Mouse (Mus musculus): ENCODE data around the gene Tlx1. TPM values are rescaled to one million over a fixed set of nuclear protein-coding genes. Genes with fewer than 3 reads are reported as not detected.

Tlx1 gene
- 3.0 and 5.1 TPM in 2 replicates for polyA plus RNA-seq (2015; fragmentation: Nextera tagmentation; extraction: Ambion mirVana)

DNA sequence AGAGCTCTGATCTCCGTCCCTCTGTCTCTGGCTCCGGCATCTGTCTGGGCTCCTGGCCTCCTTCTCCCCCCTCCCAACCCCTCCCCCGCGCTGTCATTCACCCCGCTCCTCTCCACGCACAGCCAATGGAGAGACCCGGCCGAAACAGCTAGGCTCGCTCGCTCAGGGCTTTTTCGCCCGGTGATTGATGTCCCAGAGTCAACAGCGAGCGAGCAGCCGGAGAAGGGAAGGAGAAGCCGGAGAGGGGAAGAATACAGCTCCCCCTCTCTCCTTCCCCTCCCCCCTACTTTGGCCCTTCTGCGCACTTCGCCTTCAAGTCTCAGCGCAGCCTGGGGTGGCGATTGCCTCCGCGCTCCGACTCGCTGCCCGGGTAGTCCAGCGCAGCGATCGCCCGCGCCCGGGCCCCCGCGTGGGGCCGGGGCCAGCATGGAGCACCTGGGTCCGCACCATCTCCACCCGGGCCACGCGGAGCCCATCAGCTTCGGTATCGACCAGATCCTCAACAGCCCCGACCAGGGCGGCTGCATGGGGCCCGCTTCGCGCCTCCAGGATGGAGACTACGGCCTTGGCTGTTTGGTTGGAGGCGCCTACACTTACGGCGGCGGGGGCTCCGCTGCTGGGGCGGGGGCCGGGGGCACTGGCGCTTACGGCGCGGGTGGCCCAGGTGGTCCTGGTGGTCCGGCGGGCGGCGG is at the start of gene Tlx1:
Tlx1 (plus strand) TSS at position 191 of the 692 bp plus-strand sequence.
- Histone ChIP-seq H3K27ac (peak within 1 kb of the TSS; percentile 48; the same call in 1 of the 2 replicates), H3K4me2 (peak within 1 kb of the TSS; percentile 48), H3K9me3 (no peaks in the 10 kb centered on the region), H3K27me3 (peaks cover 97% of the 10 kb centered on the region), H3K4me3 (peak within 1 kb of the TSS; percentile 32), H3K36me3 (no peaks in the 10 kb centered on the region), H3K4me1 (replicated peaks) (peaks cover 17% of the 10 kb centered on the region), H3K9ac (peak within 1 kb of the TSS; percentile 55)
- under 1% methylated on average over 56 of the region's 61 CpGs for WGBS
- ATAC-seq (ENCODE audit: low FRiP score): peak; percentile 57; the same call in 1 of the 2 replicates

DNA sequence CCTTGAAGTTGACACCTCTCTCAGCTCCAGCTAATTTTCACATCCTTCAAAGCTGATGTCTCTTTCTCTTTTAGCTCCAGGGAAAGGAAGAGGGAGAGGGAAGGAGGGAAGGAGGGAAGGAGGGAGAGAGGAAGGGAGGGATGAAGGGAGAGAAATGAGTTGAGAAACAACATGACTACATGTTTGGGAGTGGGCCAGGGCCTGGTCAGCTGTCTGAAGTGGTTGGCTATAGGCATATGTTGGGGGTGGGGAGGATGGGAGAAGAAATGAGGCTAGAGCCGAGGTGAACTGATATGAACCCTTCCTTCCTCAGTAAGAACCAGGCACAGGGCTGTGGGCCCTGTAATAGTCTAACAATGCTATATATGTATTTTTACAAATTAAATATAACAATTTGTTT is 44.9 kb upstream of the Tlx1 start:
- Histone ChIP-seq H3K4me1 (replicated peaks) (peaks cover 24% of the 10 kb centered on the region), H3K4me3 (no peak overlapping the region), H3K27me3 (peaks cover 72% of the 10 kb centered on the region), H3K9ac (no peak overlapping the region), H3K36me3 (no peaks in the 10 kb centered on the region), H3K4me2 (no peak overlapping the region), H3K27ac (no peak overlapping the region), H3K9me3 (no peaks in the 10 kb centered on the region)
- no peak for ATAC-seq (ENCODE audit: low FRiP score)
- WGBS: 43% methylated on average over 1 of the region's 1 CpGs

DNA sequence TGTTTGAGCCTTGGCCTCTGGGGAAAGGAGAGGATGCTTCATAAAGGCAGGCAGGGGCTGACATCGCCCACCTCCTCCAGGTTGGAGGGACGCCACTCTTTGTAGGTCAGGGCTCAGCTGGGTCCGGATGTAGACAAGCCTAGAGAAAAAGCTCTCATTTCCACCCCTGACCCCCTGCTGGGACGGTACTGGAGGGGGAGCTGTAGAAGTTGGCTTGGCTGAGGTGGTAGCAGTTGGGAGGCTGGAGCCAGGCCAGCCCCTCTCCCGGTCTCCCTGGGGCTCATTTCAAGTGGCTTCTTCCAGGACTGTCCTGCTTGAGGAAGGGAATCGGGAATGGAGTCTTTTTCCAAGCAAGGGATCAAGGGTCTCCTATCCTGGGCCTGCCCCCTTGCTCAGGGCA is 43.8 kb upstream of the Tlx1 start:
- ATAC-seq (ENCODE audit: low FRiP score): no peak
- H3K27me3 ChIP-seq: peaks cover 64% of the 10 kb centered on the region
- H3K4me3 ChIP-seq: no peak overlapping the region
- H3K27ac ChIP-seq: no peak overlapping the region
- H3K9me3 ChIP-seq: no peaks in the 10 kb centered on the region
- WGBS: 47% methylated on average over 6 of the region's 6 CpGs
- H3K9ac ChIP-seq: no peak overlapping the region
- no peak overlapping the region for H3K4me2 ChIP-seq
- no peaks in the 10 kb centered on the region for H3K36me3 ChIP-seq
- H3K4me1 ChIP-seq (replicated peaks): peaks cover 24% of the 10 kb centered on the region

DNA sequence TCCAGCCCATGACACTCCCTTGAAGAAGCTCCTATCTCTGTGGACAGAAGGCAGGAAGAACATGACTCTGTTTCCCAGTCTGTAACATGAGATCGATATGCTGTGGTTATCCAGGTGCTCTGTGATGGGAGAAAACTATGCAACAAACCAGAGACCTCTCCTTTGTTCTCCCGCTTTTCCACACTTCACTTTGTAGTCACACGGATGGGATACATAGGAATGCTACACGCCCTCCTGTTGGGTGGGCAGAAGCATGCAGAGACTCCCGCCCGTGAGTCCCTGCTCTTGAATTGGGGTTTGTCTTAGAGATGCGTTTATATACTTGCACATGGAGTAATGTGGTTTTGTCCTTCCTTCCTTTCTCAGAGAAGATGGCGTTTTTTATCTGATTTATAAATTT is 39.8 kb upstream of the Tlx1 start:
- 81% methylated on average over 8 of the region's 8 CpGs for WGBS
- Histone ChIP-seq H3K4me2 (no peak overlapping the region), H3K27me3 (peaks cover 52% of the 10 kb centered on the region), H3K9me3 (no peaks in the 10 kb centered on the region), H3K9ac (no peak overlapping the region), H3K4me1 (replicated peaks) (peaks cover 10% of the 10 kb centered on the region), H3K36me3 (no peaks in the 10 kb centered on the region), H3K27ac (no peak overlapping the region), H3K4me3 (no peak overlapping the region)
- no peak for ATAC-seq (ENCODE audit: low FRiP score)

DNA sequence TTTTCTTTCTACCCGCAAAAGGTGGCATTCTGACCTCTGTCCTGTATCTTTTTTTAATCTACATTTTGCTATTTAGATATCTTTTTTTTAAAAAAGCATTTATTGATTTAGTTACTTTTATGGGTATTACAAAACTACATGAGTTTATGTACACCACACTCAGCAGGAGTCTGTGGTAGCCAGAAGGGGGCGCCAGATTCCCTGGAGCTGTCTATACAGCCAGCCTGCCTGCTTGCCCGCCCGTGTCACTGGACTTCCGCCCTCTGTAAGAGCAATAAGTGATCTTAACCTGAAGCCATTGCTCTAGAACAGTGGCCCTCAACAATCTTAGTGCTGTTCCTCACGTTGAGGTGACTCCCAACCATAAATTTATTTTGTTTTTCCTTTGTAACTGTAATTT is 38.0 kb upstream of the Tlx1 start:
- no peak for ATAC-seq (ENCODE audit: low FRiP score)
- Histone ChIP-seq H3K36me3 (no peaks in the 10 kb centered on the region), H3K27me3 (peaks cover 45% of the 10 kb centered on the region), H3K4me1 (replicated peaks) (peaks cover 13% of the 10 kb centered on the region), H3K4me2 (no peak overlapping the region), H3K4me3 (no peak overlapping the region), H3K9ac (no peak overlapping the region), H3K9me3 (no peaks in the 10 kb centered on the region), H3K27ac (no peak overlapping the region)
- 84% methylated on average over 6 of the region's 6 CpGs for WGBS

DNA sequence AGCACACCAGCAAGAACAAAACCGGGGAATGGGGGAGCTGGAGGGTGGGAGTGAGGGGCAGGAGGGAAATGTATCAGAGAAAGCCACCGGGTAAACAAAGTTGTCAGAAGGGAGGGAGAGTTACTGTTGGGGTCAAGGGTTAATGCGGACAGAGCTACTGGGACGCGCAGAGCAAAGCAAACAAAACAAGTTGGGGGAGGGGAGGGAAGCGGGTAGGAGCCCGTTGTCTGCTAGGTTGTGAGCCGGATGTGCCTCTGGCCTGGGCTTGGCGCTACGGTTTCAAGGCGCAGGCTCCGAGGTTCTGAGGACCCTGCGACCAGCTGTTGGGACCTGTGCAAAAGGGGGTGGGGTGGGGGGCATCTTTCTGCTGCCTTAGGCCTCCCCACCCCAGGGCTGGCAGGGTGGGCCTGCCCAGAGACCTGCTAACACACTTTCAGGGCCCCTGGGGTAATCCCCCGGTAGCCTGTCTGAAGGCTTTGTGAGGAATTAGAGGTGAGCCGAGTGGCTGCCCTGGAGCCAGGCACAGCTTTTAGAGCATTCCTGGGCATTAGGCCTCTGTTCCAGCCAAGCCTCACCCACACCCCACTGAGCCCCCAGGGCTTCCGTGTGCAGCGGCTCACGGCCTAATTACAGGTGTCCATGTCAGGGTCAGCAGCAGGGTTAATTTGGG is 36.6 kb upstream of the Tlx1 start:
- Histone ChIP-seq H3K9ac (peak overlapping the region; percentile 46; the same call in 1 of the 2 replicates), H3K4me1 (replicated peaks) (peaks cover 13% of the 10 kb centered on the region), H3K36me3 (no peaks in the 10 kb centered on the region), H3K27ac (no peak overlapping the region), H3K9me3 (no peaks in the 10 kb centered on the region), H3K4me2 (no peak overlapping the region; the same call in 1 of the 2 replicates), H3K4me3 (no peak overlapping the region), H3K27me3 (peaks cover 53% of the 10 kb centered on the region)
- ATAC-seq (ENCODE audit: low FRiP score): no peak
- WGBS: 3% methylated on average over 16 of the region's 18 CpGs

DNA sequence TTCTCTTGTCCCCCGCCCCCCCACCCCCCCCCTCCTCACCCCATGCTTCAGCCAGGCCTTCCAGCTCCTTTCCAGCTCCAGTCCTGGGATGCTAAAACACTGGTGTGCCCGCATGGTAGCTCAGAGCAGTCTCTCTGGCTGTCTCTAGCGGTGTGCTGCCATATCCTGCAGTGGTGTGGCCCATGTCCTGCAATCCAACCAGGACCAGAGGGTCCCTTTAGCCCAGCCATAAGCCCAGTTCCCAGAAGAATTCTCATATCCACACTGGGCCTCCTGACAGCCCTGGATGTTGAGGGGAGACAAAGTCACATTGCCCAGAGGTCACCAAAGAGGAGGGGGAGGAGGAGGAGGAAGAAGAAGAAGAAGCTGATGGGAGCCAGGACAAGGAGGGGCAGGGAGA is 35.7 kb upstream of the Tlx1 start:
- H3K36me3 ChIP-seq: no peaks in the 10 kb centered on the region
- WGBS: 51% methylated on average over 3 of the region's 3 CpGs
- no peaks in the 10 kb centered on the region for H3K9me3 ChIP-seq
- no peak overlapping the region for H3K4me3 ChIP-seq
- H3K27ac ChIP-seq: no peak overlapping the region
- H3K4me2 ChIP-seq: no peak overlapping the region
- ATAC-seq (ENCODE audit: low FRiP score): no peak
- peaks cover 13% of the 10 kb centered on the region for H3K4me1 ChIP-seq (replicated peaks)
- H3K27me3 ChIP-seq: peaks cover 55% of the 10 kb centered on the region
- H3K9ac ChIP-seq: no peak overlapping the region

DNA sequence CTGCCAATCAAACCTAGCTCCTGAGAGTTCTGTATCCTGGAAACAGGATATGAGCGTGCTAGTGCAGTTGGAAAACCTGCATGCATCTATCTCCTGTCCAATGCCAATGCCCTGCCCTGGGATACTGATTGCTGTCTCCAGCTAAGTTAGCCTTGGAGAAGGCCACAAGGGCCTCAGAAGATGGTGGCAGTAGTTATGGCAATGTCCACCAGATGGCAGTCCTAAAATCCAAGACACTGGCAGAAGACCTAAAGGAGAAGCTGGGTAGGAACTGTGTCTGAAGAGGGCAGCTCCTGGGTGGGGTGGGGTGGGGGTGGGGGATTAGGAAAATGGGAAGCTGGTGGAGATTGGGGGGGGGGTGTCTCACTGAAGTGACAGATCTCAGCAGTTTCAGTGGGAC is 33.7 kb upstream of the Tlx1 start:
- 73% methylated on average over 1 of the region's 1 CpGs for WGBS
- Histone ChIP-seq H3K27ac (no peak overlapping the region), H3K4me3 (no peak overlapping the region), H3K4me1 (replicated peaks) (peaks cover 13% of the 10 kb centered on the region), H3K9me3 (no peaks in the 10 kb centered on the region), H3K9ac (no peak overlapping the region), H3K27me3 (peaks cover 61% of the 10 kb centered on the region), H3K4me2 (no peak overlapping the region), H3K36me3 (no peaks in the 10 kb centered on the region)
- no peak for ATAC-seq (ENCODE audit: low FRiP score)

DNA sequence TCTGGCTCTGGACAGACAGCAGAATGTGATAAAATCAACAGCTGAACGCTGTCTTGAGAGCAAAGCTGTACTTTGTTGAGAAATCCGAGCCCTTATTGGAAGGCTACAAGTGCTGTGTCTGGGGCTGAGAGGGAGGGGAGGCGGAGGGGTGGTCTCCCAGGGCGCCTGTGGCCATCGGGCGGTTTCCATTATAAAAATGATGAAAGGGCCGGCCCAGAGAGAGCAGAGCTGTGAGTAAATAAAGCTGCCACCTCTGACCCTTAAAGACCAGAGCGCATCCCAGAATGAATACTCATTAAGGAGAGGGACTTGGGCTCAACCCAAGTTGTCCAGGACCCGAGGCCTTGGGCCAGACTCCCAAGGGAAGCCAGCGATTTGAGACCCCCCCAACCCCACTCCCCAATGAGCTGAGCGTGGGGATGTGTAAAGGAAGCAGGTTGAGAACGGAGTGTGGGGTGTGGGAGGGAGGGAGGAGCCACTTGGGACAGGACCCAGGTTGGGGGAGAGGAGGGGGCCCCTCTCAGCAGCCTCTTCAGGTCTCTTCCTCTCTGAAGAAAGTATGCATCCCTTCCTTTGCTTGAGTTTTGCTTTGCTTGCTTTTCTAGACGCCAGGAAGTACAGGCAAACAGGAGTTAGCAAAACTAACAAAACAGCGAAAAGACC is 18.4 kb upstream of the Tlx1 start:
- no peak for ATAC-seq (ENCODE audit: low FRiP score)
- Histone ChIP-seq H3K4me2 (no peak overlapping the region), H3K27ac (no peak overlapping the region), H3K27me3 (peaks cover 93% of the 10 kb centered on the region), H3K9ac (no peak overlapping the region), H3K36me3 (no peaks in the 10 kb centered on the region), H3K4me3 (no peak overlapping the region), H3K4me1 (replicated peaks) (peaks cover 4% of the 10 kb centered on the region; the same call in 1 of the 2 replicates), H3K9me3 (no peaks in the 10 kb centered on the region)
- 20% methylated on average over 14 of the region's 14 CpGs for WGBS

DNA sequence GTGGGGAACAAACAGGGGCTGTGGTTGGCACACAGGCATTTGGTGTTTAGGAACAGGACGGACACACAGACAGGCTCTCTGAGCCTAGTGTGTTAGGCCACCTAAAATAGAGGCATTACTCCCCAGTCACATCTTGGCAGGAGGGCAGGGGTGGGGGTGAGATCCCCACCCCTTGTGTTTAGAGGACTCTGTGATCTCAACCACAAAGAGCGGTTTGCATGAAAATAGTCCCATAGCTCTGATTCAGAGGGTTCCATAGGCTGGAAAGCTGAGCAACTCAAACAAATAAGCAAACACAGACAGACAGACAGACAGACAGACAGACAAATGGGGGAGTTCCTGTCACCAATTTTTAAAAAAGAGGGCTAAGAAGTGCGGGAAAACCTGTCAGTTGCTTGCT is 7.9 kb upstream of the Tlx1 start:
- Histone ChIP-seq H3K4me1 (replicated peaks) (peaks cover 12% of the 10 kb centered on the region), H3K36me3 (no peaks in the 10 kb centered on the region), H3K9me3 (no peaks in the 10 kb centered on the region), H3K27ac (no peak overlapping the region), H3K9ac (no peak overlapping the region), H3K4me2 (no peak overlapping the region), H3K27me3 (peaks cover 99% of the 10 kb centered on the region), H3K4me3 (no peak overlapping the region)
- 5% methylated on average over 3 of the region's 3 CpGs for WGBS
- no peak for ATAC-seq (ENCODE audit: low FRiP score)

DNA sequence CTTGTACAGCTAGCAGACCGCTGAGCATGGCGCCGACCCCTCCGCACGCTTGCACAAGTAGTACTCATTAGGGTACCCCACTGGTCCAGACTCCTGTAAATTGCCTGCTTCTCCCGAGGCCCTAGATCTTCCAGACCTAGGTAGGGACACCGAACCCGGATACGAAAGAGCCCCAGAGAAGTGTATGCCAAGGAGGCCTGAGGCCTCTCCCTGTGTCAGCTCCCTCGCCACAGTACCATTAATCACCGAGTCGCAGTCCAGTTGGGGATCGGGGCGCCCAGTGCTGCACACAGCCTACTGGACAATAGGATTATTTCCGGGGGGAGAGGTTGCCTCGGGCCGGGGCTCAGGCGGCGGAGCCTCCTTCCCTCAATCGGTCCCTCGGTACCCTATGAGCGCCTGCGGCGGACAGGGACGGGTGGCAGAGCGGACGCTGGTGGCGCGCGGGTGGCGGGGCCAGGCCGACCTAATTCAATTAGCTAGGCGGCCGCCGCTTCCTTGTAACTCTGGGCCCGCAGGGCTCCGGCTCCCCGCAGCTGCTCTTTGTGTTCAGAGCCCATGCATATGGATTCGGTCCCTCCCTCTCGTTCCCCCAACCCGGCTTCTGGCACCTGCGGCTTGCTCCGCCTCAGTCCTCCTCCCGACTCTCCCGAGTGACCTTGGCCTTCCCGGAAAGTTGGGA is 7.1 kb upstream of the Tlx1 start:
- peak overlapping the region; percentile 22 for H3K4me3 ChIP-seq
- peak; percentile 61 for ATAC-seq (ENCODE audit: low FRiP score)
- H3K9ac ChIP-seq: no peak overlapping the region

DNA sequence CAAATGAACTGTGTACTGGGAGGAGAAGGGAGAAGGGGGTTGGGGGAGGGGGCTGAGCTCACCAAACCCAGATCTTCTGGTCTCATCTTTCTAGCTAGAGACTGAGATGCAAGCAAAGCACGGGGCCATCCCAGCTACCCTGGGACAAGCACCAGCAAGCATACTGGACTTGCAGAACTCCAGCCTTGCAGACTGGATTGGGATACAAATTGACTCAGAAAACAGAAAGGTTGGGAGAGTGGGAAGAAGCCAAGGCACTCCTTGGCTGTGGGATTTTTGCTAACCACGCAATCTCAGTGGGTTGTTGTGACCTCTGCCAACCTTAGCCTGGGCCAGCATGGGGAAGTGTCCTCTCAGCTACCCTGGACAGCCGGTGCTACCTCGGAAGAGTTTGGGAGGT is 3.4 kb upstream of the Tlx1 start:
- Histone ChIP-seq H3K27me3 (peaks cover 97% of the 10 kb centered on the region), H3K9ac (no peak overlapping the region), H3K4me3 (no peak overlapping the region), H3K9me3 (no peaks in the 10 kb centered on the region), H3K36me3 (no peaks in the 10 kb centered on the region), H3K27ac (no peak overlapping the region), H3K4me1 (replicated peaks) (peaks cover 25% of the 10 kb centered on the region), H3K4me2 (no peak overlapping the region)
- ATAC-seq (ENCODE audit: low FRiP score): no peak
- WGBS: 1% methylated on average over 4 of the region's 4 CpGs

More for the DNA sequence above, 7.1 kb upstream of the Tlx1 start:
- Histone ChIP-seq H3K4me1 (replicated peaks) (peaks cover 12% of the 10 kb centered on the region), H3K36me3 (no peaks in the 10 kb centered on the region), H3K27ac (no peak overlapping the region), H3K4me2 (peak overlapping the region; percentile 40), H3K27me3 (peaks cover 100% of the 10 kb centered on the region), H3K9me3 (no peaks in the 10 kb centered on the region)
- WGBS: under 1% methylated on average over 45 of the region's 46 CpGs
